Mouse (Mus musculus): ENCODE measurements around the gene Trim65.

GRCm38 (mm10) chr11:116076266-116076540 is 54.7 kb downstream of the Trim65 start:
- TF ChIP-seq POLR2A (IDR thresholded peaks at IDR 0.05; ENCODE audit: low read depth, low read length) (no peak), CTCF (IDR thresholded peaks at IDR 0.05; ENCODE audit: extremely low read depth, insufficient read length, insufficient replicate concordance, low read depth, low read length) (no peak)
